Mouse (Mus musculus) embryonic stem cell, embryonic (primary cell): ENCODE measurements at regions not wholly inside any gene's neighbourhood (a gene's known extent, or its start where the extent isn't known, plus 50 kb on each side); places are given as distances from the start of the nearest gene placed in this dataset.
"Not testable (repeated sequence)": the region's sequence is repeated elsewhere in the genome, so short reads cannot be mapped to it uniquely, and the experiment has no call there.

Experiments
- CTCF ChIA-PET, 4 experiments: fragments of 300-600 bp in 2 of 4; fragments of 350-600 bp in 2 of 4; sonication (Branson Sonifier 250); formaldehyde crosslinking; loops; one replicate each; lab custom pipeline; 2022; ENCODE audit warnings: inconsistent platforms in 2 of 4; lab: Charles Lee
- POLR2A ChIA-PET, 4 experiments: fragments of 300-600 bp in 2 of 4; fragments of 350-600 bp in 2 of 4; sonication (Branson Sonifier 250); formaldehyde crosslinking; loops; one replicate each; lab custom pipeline; 2022; ENCODE audit warnings: antibody characterized with exemption in 4 of 4, inconsistent platforms in 1 of 4; lab: Charles Lee

DNA sequence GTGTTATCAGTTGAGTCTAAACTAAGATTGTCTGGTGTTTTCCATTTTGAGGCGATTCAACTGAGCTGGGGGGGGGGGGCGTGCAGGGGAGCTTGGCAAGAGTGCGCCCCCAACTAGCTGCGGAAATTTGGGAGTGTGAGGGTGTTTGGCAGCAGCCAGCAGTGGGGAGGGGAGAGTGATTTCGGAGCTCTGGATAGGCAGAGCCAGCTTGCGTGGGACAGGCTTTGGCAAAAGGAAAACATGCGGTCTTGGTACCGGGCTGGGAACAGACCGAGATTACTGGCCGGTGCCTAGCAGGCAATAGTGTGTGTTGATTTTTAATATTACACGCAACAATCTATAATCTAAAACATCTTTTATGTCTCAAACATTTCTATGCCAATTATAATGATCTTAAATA lies 199.4 kb upstream of the Cdk6 start:
- CTCF ChIA-PET, POLR2A ChIA-PET: not testable (repeated sequence)

DNA sequence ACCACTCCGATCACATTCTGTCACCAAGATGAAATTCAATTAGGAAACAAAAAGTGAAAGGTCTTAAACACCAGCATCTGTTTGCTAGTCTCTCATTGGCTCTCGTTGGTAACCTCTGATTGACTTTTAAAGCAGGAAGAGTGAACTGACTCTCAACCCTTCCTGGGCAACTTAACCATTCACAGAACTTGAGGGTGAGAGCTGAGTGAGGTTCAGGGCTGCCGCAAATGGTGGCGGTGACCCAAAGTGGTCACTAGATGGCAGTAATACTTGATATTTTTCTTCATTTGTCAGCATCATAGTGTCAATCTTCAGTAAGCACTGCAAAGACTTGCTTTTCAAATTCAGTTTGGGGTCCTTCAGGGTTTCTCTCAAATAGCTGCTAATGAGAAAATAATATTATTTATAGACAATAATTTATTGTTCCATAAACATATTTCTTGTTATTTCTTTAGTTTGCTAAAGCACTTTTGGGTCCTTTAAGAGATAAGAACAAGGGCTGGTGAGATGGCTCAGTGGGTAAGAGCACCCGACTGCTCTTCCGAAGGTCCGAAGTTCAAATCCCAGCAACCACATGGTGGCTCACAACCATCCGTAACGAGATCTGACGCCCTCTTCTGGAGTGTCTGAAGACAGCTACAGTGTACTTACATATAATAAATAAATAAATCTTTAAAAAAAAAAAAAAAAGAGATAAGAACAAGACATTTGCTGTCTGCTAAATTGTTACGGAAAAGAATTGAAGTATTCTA lies 194.6 kb upstream of the Cdk6 start:
- ChIA-PET CTCF (interaction anchor here in 1 of 4 experiments (0.6 kb wide), 1 partner anchor 221 kb away, joined by 3 read pairs; no protein-coding TSS in a partner anchor), POLR2A (interaction anchor here in 1 of 4 experiments (0.6 to 0.7 kb wide), 2 partner anchors 23 to 657 kb away, joined by 3 to 4 read pairs; no protein-coding TSS in a partner anchor)

DNA sequence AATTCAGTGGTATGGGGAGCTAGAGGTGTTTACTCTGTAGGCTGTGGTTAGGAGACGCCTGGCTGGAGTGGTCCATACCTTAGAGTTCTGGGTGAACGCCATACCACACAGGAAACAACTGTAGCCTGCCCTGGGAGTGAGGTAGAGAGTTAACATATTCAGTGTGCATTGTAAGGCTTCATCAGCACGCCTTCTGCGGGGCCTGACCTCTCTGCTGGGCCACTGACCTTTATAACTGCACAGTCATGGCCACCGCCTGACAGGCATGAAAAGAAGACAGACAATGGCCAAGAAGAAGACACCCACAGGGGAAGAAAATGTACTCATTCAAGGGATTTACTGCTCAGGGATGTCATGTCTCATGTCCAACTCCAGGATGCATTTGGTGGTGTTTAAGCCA lies 191.4 kb upstream of the Cdk6 start:
- CTCF ChIA-PET, POLR2A ChIA-PET: not testable (repeated sequence)

DNA sequence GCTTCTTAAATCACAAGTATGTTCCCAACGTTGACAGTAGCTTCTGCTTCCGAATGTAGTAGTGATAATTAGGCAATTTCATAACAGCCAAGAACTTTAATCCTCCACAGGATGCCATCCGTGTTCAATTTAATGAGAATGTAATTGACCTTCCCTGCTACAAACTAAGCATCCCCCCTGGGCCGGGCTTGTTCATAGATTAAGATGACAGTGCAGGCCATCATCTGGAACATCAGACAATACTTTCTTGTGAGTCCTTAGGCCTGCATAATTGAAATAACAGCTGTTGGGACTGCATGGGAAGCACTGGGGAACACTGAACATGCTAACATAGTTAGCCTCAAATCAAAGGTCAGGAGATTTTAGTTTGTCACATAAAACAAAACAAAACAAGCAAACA lies 190.5 kb upstream of the Cdk6 start:
- POLR2A ChIA-PET, CTCF ChIA-PET: not testable (repeated sequence)

- POLR2A ChIA-PET: interaction anchor here in 1 of 4 experiments (1.3 kb wide), 1 partner anchor 371 kb away, joined by 4 read pairs; no protein-coding TSS in a partner anchor
These were observed 189.6 kb upstream of the Cdk6 start for GRCm38 (mm10) chr5:3151534-3152148.

GRCm38 (mm10) chr5:3152149-3152865 lies 189.0 kb upstream of the Cdk6 start:
- POLR2A ChIA-PET: interaction anchor here in 2 of 4 experiments (0.5 to 1.3 kb wide), 2 partner anchors 370 to 377 kb away, joined by 4 to 5 read pairs; no protein-coding TSS in a partner anchor
- CTCF ChIA-PET: not testable (repeated sequence)

More at GRCm38 (mm10) chr5:3151534-3152148, 189.6 kb upstream of the Cdk6 start:
- CTCF ChIA-PET: interaction anchor here in 1 of 4 experiments (0.7 kb wide), 1 partner anchor 392 kb away, joined by 6 read pairs; the partner anchor contains the start of gene Fam133b

DNA sequence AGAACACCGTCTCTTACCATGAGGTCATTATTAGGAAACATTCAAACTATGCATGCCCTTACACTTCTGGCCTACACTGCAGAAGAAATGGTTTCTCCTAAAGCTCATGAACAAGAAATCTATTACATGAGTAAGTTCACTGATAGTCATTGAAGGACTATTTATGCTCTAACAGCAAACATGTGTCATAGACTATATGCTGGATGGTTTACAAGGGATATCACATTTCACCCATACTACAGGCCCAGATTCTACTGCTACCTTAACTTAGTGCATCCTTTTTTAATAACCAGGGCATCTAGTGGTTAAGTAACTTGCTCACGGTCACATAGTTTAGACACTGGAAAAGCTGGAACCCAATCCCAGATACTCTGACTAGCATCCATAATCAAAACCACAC lies 175.8 kb upstream of the Cdk6 start:
- POLR2A ChIA-PET, CTCF ChIA-PET: not testable (repeated sequence)

GRCm38 (mm10) chr5:3166496-3166895 lies 174.8 kb upstream of the Cdk6 start:
- POLR2A ChIA-PET, CTCF ChIA-PET: not testable (repeated sequence)

GRCm38 (mm10) chr5:3193592-3193991 lies 147.7 kb upstream of the Cdk6 start:
- CTCF ChIA-PET, POLR2A ChIA-PET: not testable (repeated sequence)

DNA sequence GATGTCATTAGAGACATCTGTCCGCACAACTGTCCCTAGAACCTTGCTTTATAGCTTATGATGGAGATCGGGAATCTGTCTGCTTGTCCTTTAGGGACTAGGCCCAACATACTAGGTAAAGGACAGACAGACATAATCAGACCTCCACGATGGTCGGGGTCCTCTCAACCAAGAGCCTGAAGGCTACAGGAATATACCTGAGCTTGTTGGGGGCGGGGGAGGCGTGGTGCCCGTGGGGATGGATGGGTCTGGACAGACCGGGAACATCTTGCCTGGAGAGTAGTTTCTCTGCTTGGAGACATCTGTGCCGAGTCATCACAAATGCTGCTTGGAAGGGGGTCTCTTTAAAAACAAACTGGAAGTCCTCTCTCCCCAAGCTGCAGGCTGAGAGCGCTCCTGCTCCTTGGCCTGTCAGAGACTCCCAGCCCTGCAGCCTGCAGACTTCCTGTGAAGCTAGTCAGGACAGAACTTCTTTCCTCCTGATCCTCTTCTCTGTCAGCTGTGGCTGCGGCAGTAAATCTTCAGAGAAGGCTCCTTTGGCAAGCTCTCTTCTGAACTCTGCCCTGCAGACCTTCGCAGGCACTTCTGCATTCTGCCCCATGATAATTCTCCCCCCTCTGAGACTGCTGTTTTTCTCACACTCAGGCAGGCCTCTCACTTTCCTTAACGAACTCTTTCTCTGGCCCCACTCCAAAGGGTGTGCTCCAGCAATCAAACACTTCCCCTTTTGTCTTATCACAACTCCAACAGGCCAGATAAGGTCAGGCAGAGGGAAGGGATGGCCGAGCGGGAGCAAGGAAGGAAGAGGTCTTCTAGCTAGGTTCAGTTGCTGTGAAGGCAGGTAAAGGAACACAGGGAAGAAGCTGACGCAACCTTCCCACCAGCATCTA lies 143.1 kb upstream of the Cdk6 start:
- ChIA-PET POLR2A (interaction anchor here in 2 of 4 experiments (0.6 kb wide), 2 partner anchors 23 to 311 kb away, joined by 3 read pairs; no protein-coding TSS in a partner anchor), CTCF (no interaction called here)

DNA sequence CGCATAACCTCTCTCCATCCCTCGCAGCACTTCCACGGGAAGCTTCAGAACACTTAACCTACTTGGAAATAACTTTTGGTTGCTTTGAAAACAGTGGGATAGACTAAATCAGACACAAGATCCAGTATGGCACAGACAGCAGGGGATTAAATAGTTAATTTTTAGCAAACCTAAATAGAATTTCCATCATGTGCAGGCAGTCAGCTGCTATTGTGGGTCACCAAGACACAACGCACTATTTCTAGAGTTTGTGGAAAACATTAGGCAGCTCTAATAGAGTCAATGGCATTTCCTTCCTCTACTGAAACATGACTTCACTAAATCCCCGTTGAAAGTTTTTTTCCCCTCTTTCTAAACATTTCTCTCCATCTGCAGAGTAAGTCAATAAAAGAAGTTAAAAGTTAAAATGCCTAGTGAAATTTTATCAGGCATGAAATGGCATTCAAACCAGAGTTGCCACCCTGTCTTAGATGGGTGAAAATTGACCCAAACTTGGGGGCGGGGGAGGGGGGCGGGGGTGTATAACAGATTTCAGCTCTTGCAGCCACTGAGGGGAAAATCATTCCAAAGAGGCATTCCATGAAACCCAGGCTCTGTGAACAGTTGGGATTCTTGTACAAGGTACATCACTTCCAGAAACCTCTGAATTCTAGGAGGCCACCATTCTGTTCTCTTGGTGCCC lies 142.3 kb upstream of the Cdk6 start:
- CTCF ChIA-PET: not testable (repeated sequence)
- POLR2A ChIA-PET: interaction anchor here in 1 of 4 experiments (0.6 kb wide), 1 partner anchor 22 kb away, joined by 3 read pairs; no protein-coding TSS in a partner anchor

- POLR2A ChIA-PET: interaction anchor here in 1 of 4 experiments (0.7 kb wide), 1 partner anchor 143 kb away, joined by 4 read pairs; no protein-coding TSS in a partner anchor
- CTCF ChIA-PET: not testable (repeated sequence)
These were observed 135.1 kb upstream of the Cdk6 start for GRCm38 (mm10) chr5:3206160-3206559.

GRCm38 (mm10) chr5:3208293-3208692 lies 133.0 kb upstream of the Cdk6 start:
- POLR2A ChIA-PET, CTCF ChIA-PET: not testable (repeated sequence)

GRCm38 (mm10) chr5:3211284-3211683 lies 130.0 kb upstream of the Cdk6 start:
- CTCF ChIA-PET: no interaction called here
- POLR2A ChIA-PET: no interaction called here

DNA sequence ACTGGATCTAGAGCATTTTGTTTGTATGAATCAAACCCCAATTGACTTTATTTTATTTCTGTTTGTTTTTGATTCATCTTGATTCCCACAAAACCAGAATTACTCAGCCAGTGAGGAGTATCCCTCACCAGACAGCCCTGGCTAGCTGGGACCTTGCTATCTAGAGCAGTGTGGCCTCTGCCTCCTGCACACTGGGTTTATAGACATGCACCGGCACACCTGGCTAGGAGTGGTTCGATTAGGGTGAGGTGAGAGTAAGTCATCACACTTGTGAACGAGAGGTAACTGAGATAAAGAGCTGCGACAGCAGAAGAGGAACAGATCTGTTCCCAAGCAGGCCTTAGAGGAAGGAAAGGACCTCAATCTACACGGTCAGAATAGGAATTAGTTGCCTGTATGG lies 125.2 kb upstream of the Cdk6 start:
- CTCF ChIA-PET: no interaction called here
- POLR2A ChIA-PET: no interaction called here

DNA sequence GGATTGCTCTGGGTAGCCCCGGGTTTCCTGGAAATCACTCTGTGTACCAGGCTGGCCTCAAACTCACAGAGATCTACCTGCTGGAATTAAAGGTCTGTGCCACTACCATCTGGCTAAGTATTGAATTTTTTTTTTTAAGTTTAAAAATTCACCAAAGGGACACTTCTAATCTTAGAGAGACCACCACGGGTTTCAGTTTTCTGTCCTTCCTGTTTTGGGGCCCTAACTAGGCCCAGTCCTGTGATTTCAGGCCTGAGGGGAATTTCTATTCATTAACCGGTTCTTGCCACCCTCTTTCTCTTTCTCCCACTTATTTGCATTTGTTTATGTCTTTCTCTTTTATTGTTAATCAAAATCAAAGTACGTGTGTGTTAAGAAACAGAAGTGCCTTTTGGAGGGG lies 122.1 kb upstream of the Cdk6 start:
- ChIA-PET POLR2A (no interaction called here), CTCF (no interaction called here)

- CTCF ChIA-PET: no interaction called here
- POLR2A ChIA-PET: no interaction called here
These were observed 121.5 kb upstream of the Cdk6 start for GRCm38 (mm10) chr5:3219770-3220169.

DNA sequence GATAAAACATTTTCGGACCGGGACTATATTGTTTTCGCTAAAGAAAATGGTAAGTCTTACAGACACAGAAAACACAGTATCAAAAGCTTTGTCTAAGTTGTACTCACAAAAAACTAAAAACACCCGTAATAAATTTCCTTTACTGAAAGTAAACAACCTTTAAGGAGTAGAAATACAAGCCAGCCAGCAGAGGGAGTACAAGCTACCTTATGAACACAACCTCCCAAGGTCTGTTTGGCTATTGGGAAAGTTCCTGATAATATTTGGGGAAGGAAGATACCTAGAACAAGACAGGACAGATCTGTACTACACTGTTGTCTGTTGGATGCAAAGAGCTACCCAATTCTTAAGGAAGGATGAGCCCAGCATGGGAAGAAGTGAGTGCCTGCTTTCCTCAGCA lies 117.5 kb upstream of the Cdk6 start:
- ChIA-PET CTCF (interaction anchor here in 1 of 4 experiments (0.9 kb wide), 1 partner anchor 319 kb away, joined by 3 read pairs; no protein-coding TSS in a partner anchor), POLR2A (interaction anchor here in 1 of 4 experiments (1.4 kb wide), 1 partner anchor 373 kb away, joined by 3 read pairs; the partner anchor contains the start of gene Rbm48)
